Mouse (Mus musculus): ENCODE results near the gene Pla2g4b.

Pla2g4b gene

GRCm38 (mm10) chr2:120065243-120065642, 32.0 kb downstream of the Pla2g4b start:
- DNase-seq = no peak

GRCm38 (mm10) chr2:120066224-120066623, 33.0 kb downstream of the Pla2g4b start:
- DNase-seq = no peak

GRCm38 (mm10) chr2:120068555-120069465, 35.6 kb downstream of the Pla2g4b start:
- DNase-seq = peak; percentile 32

GRCm38 (mm10) chr2:120069466-120069990, 36.3 kb downstream of the Pla2g4b start:
- DNase-seq = no peak

GRCm38 (mm10) chr2:120074096-120074495, 40.9 kb downstream of the Pla2g4b start:
- no peak for DNase-seq

- DNase-seq = peak; percentile 58
Measured at GRCm38 (mm10) chr2:120076076-120076705, 43.0 kb downstream of the Pla2g4b start.

GRCm38 (mm10) chr2:120082416-120082815, 49.2 kb downstream of the Pla2g4b start:
- no peak for DNase-seq

- DNase-seq = no peak
Measured at GRCm38 (mm10) chr2:120084593-120085361, 51.6 kb downstream of the Pla2g4b start.

- DNase-seq = no peak
Measured at GRCm38 (mm10) chr2:120086038-120086437, 52.8 kb downstream of the Pla2g4b start.

- no peak for DNase-seq
Measured at GRCm38 (mm10) chr2:120087391-120087790, 54.2 kb downstream of the Pla2g4b start.

GRCm38 (mm10) chr2:120087897-120088296, 54.7 kb downstream of the Pla2g4b start:
- DNase-seq = no peak

- DNase-seq = no peak
Measured at GRCm38 (mm10) chr2:120090979-120091378, 57.8 kb downstream of the Pla2g4b start.

Data from cerebellum, adult 11-12 months (tissue).